Mouse (Mus musculus): ENCODE results near the gene Fig4.

DNA sequence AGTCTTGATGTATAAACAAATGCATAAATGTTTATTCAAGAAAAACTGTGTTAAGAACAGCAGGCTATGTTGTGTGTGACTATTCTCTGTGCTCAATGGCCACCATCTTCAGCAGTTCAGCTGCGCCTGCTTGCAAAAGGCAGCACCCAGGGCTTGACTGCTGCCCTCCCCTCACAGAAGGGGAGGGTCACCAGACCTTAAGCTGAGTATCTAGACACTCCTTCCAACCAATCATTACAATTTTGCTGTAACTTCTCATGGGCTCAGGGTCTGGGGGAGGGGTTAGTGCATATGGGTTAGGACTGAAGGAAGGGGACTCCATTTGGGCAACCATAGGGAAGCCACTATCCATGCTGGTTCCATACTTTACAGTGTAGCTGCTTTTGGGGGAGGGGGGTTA, 24.3 kb downstream of the Fig4 start:
- TF ChIP-seq CTCF (conservative IDR thresholded peaks at IDR 0.05; ENCODE audit: low read length) (no peak), NANOG (IDR thresholded peaks at IDR 0.05; ENCODE audit: borderline replicate concordance, low read length) (no peak)
